Mouse (Mus musculus): ENCODE results near the gene Spata1.

Spata1 gene

DNA sequence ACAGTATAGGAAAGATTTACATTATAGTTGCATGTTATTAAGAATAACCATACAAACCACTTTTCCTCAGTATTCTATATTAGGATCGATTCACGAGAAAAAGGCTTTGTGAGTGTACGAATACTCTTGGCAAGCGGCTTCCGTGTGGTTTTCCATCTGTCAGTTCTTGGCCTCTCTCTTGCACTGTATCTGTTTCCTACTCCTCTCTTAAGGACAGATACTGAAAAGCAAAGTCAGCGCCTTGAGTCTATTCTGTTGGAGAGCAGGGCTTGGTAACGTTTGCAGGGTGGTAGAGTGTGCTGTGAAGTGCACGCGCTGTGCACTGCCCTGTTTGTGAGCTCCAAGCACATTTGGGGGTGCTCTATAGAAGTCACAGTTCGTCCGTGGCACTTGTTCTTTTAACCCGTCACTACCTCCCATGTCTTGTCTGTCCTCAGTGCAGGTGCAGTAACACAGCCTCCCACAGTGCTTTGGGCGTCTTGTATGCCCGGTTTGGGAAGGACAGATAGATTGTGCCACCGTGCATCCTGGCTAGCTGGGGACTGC, 79.5 kb downstream of the Spata1 start:
- no peak for DNase-seq (ENCODE audit: low spot score in 2 of 2)

DNA sequence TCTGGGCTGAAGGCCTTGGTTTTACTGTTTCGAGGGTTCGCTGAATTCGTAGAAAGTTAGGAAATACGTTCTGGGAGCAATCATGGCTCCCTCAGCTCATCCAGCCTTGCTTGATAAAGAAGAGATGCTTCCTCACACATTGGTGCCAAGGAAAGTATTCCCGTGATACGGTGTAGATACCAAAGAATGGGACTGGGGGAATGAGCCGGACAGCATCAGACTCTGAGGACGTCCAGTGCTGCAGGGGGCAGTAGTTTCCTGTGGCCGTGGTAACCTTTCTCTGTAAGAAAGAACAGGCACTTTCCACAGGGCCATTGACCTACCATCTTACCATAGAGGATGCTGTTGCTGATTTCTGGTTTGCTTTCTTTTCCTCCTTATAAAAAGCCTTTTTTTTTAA, 80.0 kb downstream of the Spata1 start:
- no peak for DNase-seq (ENCODE audit: low spot score in 2 of 2)

DNA sequence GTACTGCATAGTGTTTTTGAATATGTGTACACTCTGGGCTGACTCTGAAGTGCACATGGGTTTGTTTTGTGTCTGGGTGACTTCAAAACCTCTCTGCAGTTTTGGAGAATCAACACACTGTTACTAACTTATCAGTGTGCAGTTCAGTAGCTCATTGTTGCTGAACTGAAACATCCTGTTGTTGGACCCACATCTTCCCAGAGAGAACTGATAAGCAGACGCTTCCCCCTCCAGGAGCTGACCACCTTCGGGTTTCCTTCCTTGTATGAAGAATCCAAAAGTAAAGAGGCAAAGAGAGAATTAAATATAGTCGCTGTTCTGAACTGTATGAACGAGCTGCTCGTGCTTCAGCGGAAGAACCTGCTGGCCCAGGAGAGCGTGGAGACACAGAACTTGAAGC, 80.7 kb downstream of the Spata1 start:
- no peak for DNase-seq (ENCODE audit: low spot score in 2 of 2)

DNA sequence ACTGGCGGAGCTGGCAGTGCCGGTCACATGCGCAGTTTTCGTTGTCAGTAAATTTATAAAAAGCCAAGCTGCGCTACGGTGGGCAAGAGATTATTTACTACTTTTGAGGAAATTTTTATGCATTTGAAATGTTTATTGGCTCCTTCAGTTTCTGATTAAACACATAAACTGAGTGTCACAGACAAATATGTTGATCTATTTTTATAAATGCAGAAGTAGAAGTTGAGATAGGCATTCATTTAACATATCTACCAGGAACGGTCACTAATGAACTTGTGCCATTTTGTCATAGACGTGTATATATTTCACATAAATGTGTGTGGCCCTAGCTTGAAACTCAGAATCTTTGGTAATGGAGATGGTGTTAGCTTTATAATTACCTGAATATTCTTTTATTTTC, 81.7 kb downstream of the Spata1 start:
- DNase-seq (ENCODE audit: low spot score in 2 of 2): no peak

DNA sequence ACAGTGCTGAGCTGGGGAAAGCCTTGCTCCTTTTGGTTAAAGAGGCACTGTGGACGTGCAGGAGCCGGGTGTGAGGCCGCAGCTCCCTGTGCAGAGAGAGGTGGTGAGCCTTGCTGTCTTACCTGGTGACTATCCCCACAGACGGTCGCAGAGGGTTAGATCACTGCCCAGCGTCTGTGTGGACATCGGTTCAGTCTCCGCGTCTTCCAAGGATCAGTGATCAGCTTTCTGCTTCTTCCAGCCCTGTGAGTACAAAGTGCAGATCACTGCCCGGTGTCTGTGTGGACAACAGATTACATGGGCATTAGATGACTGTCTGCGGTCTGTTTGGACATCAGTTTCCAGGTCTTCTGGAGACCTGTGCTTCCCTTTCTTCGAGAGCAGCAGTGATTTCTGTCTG, 85.0 kb downstream of the Spata1 start:
- DNase-seq (ENCODE audit: low spot score in 2 of 2): no peak

DNA sequence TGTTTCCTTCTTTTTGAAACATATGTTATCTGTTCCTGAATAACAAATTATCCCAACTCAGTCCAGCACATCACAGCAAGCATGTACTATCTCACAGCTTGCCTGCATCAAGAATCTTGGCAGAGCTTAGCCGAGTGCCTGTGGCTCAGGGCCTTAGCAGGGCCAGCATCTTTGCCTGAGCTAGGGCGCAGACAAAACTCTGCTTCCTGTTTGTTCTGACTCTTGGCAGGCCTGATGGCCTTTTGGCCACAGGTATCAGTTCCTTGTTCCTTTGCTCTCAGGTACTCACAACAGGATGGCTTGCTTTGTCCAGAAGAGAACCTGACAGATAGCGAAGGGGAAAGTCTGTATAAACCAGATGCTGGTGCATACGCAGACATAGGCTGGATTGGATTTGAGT, 85.6 kb downstream of the Spata1 start:
- DNase-seq (ENCODE audit: low spot score in 2 of 2): no peak

DNA sequence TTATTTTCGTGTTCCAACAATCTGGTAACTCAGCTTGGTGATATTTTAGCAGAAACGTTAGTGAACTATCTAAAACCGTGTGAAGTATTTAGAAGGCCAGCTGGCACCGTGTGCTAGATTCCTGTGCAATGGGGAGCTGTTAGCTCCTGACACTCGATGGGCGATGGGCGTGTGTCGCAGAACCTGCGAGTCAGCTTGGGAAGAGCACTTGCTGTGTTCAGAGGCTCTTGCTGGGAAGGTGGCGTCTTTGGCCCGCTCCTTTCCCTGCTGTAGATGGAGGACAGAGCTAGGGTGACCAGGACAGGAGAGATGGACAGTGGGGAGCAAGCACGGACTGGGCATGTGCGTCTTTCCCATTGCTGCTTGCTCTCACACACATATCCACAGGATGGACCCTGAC, 86.5 kb downstream of the Spata1 start:
- no peak for DNase-seq (ENCODE audit: low spot score in 2 of 2)

DNA sequence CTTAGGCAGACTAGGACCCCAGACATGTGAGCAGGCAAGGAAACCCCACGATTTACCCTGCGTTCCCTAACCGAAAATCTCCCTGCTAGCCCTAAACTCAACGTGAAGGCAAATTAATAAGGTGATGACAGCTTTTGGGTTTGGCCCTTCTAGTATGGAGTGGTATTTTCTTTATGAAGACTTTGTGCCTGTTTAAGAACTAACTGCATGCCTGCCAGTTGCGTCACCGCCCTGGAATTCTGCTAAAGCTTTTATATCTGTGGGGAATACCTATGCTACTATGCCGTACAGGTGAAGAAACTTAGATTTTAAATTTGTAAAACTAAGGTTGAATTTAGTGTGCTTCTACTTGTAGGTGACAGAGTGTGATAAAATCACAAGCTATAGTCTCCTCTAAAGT, 87.1 kb downstream of the Spata1 start:
- DNase-seq (ENCODE audit: low spot score in 2 of 2): no peak

DNA sequence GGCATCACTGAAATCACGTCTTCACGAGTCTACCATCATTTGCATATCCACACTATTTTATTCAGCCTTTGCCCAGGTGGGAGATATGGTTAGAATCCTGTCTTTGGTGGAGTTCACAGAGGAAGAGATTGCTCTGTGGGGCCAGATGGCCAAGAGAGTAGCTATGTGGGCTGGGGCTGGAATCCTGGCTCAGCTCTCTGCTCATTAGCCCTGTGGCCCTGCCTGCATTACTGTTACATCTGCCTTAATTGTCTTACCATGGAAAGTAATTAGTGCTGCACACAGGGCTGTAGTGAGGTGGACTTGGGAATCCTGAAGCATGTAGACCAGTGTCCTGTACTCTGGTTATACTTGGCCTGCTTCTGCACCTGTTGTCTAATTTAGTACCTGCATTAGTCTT, 87.5 kb downstream of the Spata1 start:
- no peak for DNase-seq (ENCODE audit: low spot score in 2 of 2)

DNA sequence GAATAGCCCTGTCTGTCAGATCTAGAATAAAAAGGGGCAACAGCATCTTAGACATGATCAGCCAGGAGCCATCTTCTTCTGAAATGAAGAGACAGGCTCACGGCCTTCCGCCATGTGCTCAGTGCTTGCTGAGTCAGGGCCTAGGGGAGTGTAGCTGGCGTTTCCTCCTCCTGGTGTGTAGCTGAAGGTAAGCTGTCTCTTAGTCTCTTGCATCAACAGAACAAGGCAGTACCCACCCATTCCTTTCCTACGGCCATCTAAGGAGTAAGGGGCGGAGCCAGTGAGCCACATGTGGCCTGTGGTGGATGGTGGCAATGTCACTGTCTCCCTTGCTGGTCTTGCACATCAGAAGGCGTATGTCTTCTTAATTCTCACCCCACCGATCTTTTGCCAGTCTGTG, 89.4 kb downstream of the Spata1 start:
- no peak for DNase-seq (ENCODE audit: low spot score in 2 of 2)

Measured in frontal cortex, postnatal 14 days (tissue).